Mouse (Mus musculus) left cerebral cortex, postnatal 4 days (tissue): ENCODE data around the gene Plekha8. TPM values are rescaled to one million over a fixed set of nuclear protein-coding genes. Genes with fewer than 3 reads are reported as not detected.

ENCODE experiments used
- DNase-seq: peaks from one replicate; pipeline ENCODE4 v3.0.0-alpha.2; 2022
- intact Hi-C: fragments of 180-260 bp; cut with DNase I; formaldehyde crosslinking; loops from one replicate; pipeline ENCODE4 v1.15.1; 2025
- total RNA-seq, 2 experiments: library from RNA; stranded (reverse); gene quantifications; 2 replicates each; pipeline ENCODE4 v1.2.3; 2021

Gene Plekha8
- total RNA-seq, 2 experiments from 2014 or later: 13.5 to 14.8 TPM

DNA sequence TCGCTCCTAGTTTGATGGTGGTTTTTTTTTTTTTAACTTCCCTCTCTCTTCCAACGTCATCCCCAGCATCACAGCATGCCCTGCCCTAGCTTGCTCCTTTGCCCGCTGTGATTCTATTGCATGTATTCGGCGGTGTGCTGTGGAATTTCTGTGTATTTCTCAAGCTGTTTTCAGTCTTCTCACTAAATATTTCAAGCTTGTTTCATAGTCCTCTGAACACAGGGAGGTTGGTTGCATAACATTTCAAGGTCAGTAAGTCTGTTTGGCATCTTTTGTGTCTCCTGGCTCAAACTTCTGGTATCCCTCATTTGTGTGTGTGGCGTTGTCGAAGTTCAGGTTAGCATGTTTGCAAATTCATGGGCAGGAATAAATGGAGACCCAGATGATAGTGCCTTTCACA, 94.8 kb downstream of the Plekha8 start:
- no peak for DNase-seq
- intact Hi-C loops: loop anchor here (10.0 kb wide), 1 partner anchor 95 kb away; the partner anchor contains the start of genes Fkbp14 and Plekha8

DNA sequence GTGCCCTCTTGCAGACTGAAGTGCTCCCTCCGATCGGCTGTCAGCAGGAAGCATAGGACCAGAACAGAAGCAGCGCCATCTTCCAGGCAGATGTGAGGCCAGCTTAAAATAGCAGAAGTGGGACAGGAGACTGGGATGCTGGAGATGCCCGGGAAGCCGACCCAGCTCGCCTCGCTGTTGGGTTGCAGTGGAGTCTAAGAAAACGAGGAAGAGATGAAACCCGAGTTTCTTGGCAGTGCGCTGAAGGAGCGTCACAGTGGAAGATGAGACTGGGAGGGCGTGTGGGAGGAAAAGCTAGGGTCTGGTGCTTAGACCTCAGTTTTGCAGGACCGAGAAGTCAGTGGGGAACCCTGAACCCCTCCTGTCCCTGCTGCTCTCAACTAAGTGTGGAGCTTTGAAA, 95.9 kb downstream of the Plekha8 start:
- no peak for DNase-seq
- intact Hi-C loops: no loop called here

DNA sequence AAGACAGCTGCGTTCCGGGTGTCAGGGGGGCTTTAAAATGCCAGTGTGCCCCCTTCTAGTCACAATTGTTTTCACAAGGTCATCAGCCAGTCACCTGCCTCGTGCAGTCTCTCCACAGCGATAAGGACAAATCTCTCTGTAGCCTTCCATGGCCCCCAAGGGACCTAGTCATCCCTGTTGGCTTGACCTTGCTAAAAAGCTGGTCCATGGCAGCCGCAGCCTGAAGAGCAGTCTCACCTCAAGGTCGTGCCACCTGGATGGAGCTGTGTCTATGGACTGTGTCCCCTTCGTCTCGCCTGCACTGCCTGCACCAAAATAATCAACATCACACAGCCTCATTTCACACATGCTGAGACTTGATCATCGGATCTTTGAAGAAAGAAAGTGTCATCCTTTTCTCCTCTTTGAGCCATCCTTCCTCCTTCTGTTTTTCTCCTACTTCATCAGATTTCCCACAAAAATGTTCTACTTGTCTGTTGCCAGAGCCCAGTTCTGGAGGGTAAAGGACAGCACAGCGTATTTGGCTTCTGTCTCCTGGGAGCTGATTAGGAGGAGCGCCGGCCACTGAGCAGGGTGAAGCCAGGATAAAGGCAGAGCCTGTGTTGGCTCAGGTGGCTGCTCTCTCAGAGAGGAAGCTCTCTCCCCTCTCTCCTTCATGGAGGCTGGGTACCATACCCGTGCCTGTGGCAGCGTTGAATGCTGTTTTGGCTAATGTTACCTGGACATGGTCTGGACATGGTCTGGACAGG, 96.6 kb downstream of the Plekha8 start:
- intact Hi-C loops: no loop called here
- no peak for DNase-seq

DNA sequence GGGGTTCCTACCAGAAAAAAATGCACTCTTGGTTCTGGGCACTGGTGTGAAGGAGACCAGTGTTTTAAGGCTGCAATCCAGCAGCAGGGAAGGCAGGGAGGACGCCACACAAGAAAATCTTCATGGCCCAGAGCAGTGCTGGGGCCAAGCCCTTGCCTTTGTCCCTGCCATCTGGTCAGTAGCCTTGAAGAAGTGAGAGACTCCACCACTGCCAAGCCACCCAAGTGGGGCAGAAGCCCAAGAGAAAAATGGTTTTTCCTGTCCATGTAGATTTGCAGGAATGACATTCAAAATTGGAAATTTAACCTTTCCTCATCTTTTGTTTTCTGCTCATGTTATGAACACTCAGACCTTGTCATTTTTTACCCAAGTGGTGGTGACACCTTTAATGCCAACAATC, 97.3 kb downstream of the Plekha8 start:
- intact Hi-C loops: no loop called here

DNA sequence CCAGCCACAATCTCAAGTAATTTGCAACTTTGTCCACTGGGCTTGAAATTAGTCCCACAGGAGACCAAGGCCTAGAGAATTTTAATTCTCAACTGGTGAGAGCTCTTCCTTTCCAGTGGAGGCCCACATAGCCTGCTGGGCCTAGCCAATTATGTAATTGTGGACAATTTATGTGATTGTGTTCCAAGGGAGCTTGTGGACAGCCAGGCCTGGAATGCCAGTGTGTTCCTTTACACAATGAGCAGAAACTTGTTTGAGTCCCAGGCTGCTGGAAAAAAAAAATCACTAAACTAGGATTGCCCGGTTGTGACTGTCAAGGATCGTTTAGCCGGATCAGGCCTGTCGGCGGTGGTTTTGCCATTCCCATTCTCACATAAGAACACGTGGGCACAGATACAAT, 98.4 kb downstream of the Plekha8 start:
- intact Hi-C loops: no loop called here

More for the DNA sequence above, 97.3 kb downstream of the Plekha8 start:
- DNase-seq: no peak

More for the DNA sequence above, 98.4 kb downstream of the Plekha8 start:
- DNase-seq: no peak

Other genes with a start within 250 kb of the Plekha8 start
- gene Wipf3, start 165.5 kb upstream of the Plekha8 start, total RNA-seq: 10 to 100 TPM; 21.9 to 22.6 TPM
- gene Scrn1, start 28.6 kb upstream of the Plekha8 start, total RNA-seq: 100 to 1,000 TPM; 180 to 182 TPM
- 1 to 10 TPM; 7.6 to 7.8 TPM for gene Fkbp14, start 2.2 kb downstream of the Plekha8 start, total RNA-seq
- gene Mturn, start 86.5 kb downstream of the Plekha8 start, total RNA-seq: 100 to 1,000 TPM; 269 to 288 TPM
- gene Znrf2, start 221.8 kb downstream of the Plekha8 start, total RNA-seq: 10 to 100 TPM; 62.1 to 65.2 TPM